Mouse (Mus musculus) large intestine, adult 2 months (tissue): ENCODE measurements around the gene Gm5129. TPM values are rescaled to one million over a fixed set of nuclear protein-coding genes. Genes with fewer than 3 reads are reported as not detected.
"Not testable (repeated sequence)": the region's sequence is repeated elsewhere in the genome, so short reads cannot be mapped to it uniquely, and the experiment has no call there.

Source experiments
- DNase-seq: peaks from one replicate; pipeline ENCODE4 v3.0.0-alpha.2; 2012; ENCODE audit warnings: low read depth, low spot score
- WGBS: fragments of 180-500 bp; shearing (Covaris S2); methylation state at CpG from one replicate; pipeline ENCODE4 v1.1.7; 2018; 5-methylcytosine and 5-hydroxymethylcytosine counted together
- polyA plus RNA-seq: library from polyadenylated mRNA; depleted of rRNA; stranded (reverse); fragments of >200 nt; gene quantifications from 2 replicates; pipeline ENCODE4 v1.2.3, GENCODE M21; 2012; rRNA removed

Gm5129 gene
- not detected in 2 replicates for polyA plus RNA-seq

- whole genome bisulfite sequencing = under 1% methylated on average over 46 of the region's 46 CpGs
Measured at GRCm38 (mm10) chr5:29735557-29736061, at the start of gene Gm5129, which contains the start of gene Dnajb6. Gm5129 (minus strand) TSS chr5:29735936. Dnajb6 (plus strand) TSS chr5:29735688.

GRCm38 (mm10) chr5:29784906-29785305 lies 49.2 kb upstream of the Gm5129 start:
- not testable (repeated sequence) for DNase-seq
- 83% methylated on average over 9 of the region's 13 CpGs for WGBS

More at GRCm38 (mm10) chr5:29735557-29736061, at the start of gene Gm5129, which contains the start of gene Dnajb6:
- DNase-seq = peak; percentile 80

- no peak for DNase-seq
- 84% methylated on average over 3 of the region's 3 CpGs for WGBS
Measured at GRCm38 (mm10) chr5:29782261-29782660, 46.5 kb upstream of the Gm5129 start.

GRCm38 (mm10) chr5:29779733-29780132 lies 44.0 kb upstream of the Gm5129 start:
- DNase-seq = not testable (repeated sequence)
- WGBS = 70% methylated on average over 9 of the region's 9 CpGs

- no peak for DNase-seq
- 89% methylated on average over 6 of the region's 6 CpGs for WGBS
Measured at GRCm38 (mm10) chr5:29778029-29778428, 42.3 kb upstream of the Gm5129 start.

GRCm38 (mm10) chr5:29775437-29775836 lies 39.7 kb upstream of the Gm5129 start:
- DNase-seq = no peak

GRCm38 (mm10) chr5:29773460-29774150 lies 37.9 kb upstream of the Gm5129 start:
- DNase-seq = no peak
- 81% methylated on average over 13 of the region's 13 CpGs for WGBS

More at GRCm38 (mm10) chr5:29775437-29775836, 39.7 kb upstream of the Gm5129 start:
- WGBS = 45% methylated on average over 5 of the region's 5 CpGs

GRCm38 (mm10) chr5:29772651-29773330 lies 37.1 kb upstream of the Gm5129 start:
- WGBS = 57% methylated on average over 4 of the region's 4 CpGs
- no peak for DNase-seq

- DNase-seq = no peak
- WGBS = 66% methylated on average over 2 of the region's 2 CpGs
Measured at GRCm38 (mm10) chr5:29772038-29772437, 36.3 kb upstream of the Gm5129 start.

GRCm38 (mm10) chr5:29770935-29771334 lies 35.2 kb upstream of the Gm5129 start:
- no peak for DNase-seq
- 79% methylated on average over 1 of the region's 1 CpGs for WGBS

- no peak for DNase-seq
- WGBS = 70% methylated on average over 5 of the region's 5 CpGs
Measured at GRCm38 (mm10) chr5:29759318-29759717, 23.6 kb upstream of the Gm5129 start.

- DNase-seq = no peak
Measured at GRCm38 (mm10) chr5:29752894-29753293, 17.2 kb upstream of the Gm5129 start.

- DNase-seq = no peak
Measured at GRCm38 (mm10) chr5:29751306-29751705, 15.6 kb upstream of the Gm5129 start.

- no peak for DNase-seq
- 94% methylated on average over 2 of the region's 2 CpGs for WGBS
Measured at GRCm38 (mm10) chr5:29747661-29748060, 11.9 kb upstream of the Gm5129 start.

GRCm38 (mm10) chr5:29741093-29741492 lies 5.4 kb upstream of the Gm5129 start:
- 53% methylated on average over 4 of the region's 4 CpGs for WGBS

GRCm38 (mm10) chr5:29740651-29741050 lies 4.9 kb upstream of the Gm5129 start:
- DNase-seq = no peak
- 55% methylated on average over 1 of the region's 1 CpGs for WGBS

More at GRCm38 (mm10) chr5:29741093-29741492, 5.4 kb upstream of the Gm5129 start:
- DNase-seq = no peak

- DNase-seq = no peak
- WGBS = 75% methylated on average over 4 of the region's 4 CpGs
Measured at GRCm38 (mm10) chr5:29738076-29738475, 2.3 kb upstream of the Gm5129 start.

GRCm38 (mm10) chr5:29737471-29737870 lies 1.7 kb upstream of the Gm5129 start:
- DNase-seq = no peak
- 64% methylated on average over 5 of the region's 5 CpGs for WGBS

- 15% methylated on average over 9 of the region's 9 CpGs for WGBS
- DNase-seq = no peak
Measured at GRCm38 (mm10) chr5:29736942-29737341, 1.2 kb upstream of the Gm5129 start.

- whole genome bisulfite sequencing = under 1% methylated on average over 48 of the region's 48 CpGs
- no peak for DNase-seq
Measured at GRCm38 (mm10) chr5:29736073-29736900, 551 bp upstream of the Gm5129 start.
